Mouse (Mus musculus): Measurements from ENCODE around the gene Nxnl2. TPM values are rescaled to one million over a fixed set of nuclear protein-coding genes. Genes with fewer than 3 reads are reported as not detected.
"Not testable (repeated sequence)": the region's sequence is repeated elsewhere in the genome, so short reads cannot be mapped to it uniquely, and the experiment has no call there.

Gene Nxnl2
- polyA plus RNA-seq, 1 experiment from 2014 or later, result 0.77 TPM

DNA sequence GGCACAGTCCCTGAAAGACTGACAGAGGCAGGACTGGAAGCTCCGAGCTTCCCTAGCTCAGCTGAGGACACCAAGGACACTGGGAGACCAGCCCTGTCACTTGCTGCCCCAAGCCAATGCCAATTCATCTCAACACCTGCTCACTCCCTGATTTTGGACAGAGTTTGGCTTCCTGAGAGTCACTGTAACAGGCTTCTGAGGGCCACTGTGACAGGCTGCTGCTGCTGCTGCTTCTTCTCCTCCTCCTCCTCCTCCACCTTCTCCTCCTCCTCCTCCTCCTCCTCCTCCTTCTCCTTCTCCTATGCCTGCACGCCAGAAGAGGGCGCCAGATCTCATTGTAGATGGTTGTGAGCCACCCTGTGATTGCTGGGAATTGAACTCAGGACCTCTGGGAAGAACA lies 19.5 kb downstream of the Nxnl2 start:
- Histone ChIP-seq H3K9ac (replicated peaks) (no peak overlapping the region), H3K36me3 (no peaks in the 10 kb centered on the region), H3K9me3 (no peaks in the 10 kb centered on the region), H3K4me1 (no peaks in the 10 kb centered on the region), H3K4me2 (replicated peaks) (no peak overlapping the region), H3K4me3 (no peak overlapping the region), H3K27ac (replicated peaks) (no peak overlapping the region), H3K27me3 (0 out of 2 replicates have a peak, but pooled peaks cover 4% of the 10 kb centered on the region)
- WGBS, result 67% methylated on average over 3 of the region's 3 CpGs
- no peak for ATAC-seq (ENCODE audit: low FRiP score, low read depth)

DNA sequence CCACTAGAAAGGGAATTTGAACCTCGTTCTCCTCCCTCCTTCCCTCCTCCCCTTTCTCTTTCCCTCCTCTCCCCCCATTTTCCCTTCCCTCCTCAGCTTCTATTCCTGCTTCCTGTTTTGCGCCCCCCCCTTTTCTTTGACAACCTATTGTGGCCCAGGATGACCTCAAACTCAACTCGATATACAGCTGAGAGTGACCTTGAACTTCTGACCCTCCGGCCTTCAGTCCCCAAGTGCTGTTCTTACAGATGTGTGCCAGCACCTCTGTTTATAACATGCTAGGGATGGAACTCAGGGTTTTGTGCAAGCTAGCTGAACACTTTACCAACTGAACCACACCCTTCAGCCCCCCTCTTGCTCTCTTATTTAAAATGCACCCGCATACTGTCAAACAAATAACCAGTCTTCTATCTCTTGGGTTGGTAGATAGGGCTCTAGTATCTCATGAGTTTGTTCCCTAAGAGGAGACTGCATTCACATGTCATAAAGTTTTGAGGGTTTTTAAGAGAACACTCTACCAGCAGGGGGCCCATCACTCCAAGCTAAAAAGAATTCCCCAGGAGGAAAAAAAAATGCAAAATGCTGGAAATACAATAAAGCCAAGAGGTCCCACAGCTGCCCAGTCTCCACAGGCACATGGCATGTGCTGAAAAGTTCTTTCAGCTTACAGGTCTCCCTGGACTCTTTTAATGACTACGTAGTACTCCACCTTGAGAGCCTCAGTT lies 20.8 kb downstream of the Nxnl2 start:
- H3K9ac ChIP-seq (replicated peaks), result no peak overlapping the region
- no peak for ATAC-seq (ENCODE audit: low FRiP score, low read depth)
- H3K4me3 ChIP-seq, result no peak overlapping the region
- 0 out of 2 replicates have a peak, but pooled peaks cover 4% of the 10 kb centered on the region for H3K27me3 ChIP-seq
- no peak overlapping the region for H3K4me2 ChIP-seq (replicated peaks)
- H3K4me1 ChIP-seq, result no peaks in the 10 kb centered on the region
- 92% methylated on average over 6 of the region's 6 CpGs for WGBS
- no peaks in the 10 kb centered on the region for H3K36me3 ChIP-seq
- H3K27ac ChIP-seq (replicated peaks), result no peak overlapping the region
- H3K9me3 ChIP-seq, result no peaks in the 10 kb centered on the region

DNA sequence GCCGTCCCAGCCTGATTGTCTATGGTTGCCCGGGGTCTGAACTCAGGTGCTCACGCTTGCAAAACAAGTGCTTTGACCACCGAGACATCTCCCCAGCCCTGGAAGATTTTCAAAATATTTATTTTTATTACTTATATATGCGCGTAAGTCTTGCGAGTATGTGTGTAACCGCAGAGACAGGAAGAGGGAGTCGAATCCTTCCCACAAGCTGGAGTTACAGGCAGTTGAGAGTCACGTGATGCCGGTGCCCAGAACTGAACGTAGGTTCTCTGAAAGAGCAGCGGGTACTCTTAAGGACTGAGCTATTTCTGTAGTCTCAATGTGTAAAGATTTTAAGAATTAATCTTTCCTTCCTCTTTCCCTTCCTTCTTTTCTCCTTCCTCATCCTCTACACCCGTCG lies 23.1 kb downstream of the Nxnl2 start:
- no peak for ATAC-seq (ENCODE audit: low FRiP score, low read depth)
- Histone ChIP-seq H3K4me3 (no peak overlapping the region), H3K4me1 (no peaks in the 10 kb centered on the region), H3K9ac (replicated peaks) (no peak overlapping the region), H3K9me3 (no peaks in the 10 kb centered on the region), H3K27me3 (0 out of 2 replicates have a peak, but pooled peaks cover 4% of the 10 kb centered on the region), H3K4me2 (replicated peaks) (no peak overlapping the region), H3K27ac (replicated peaks) (no peak overlapping the region), H3K36me3 (no peaks in the 10 kb centered on the region)
- WGBS, result 92% methylated on average over 15 of the region's 15 CpGs

DNA sequence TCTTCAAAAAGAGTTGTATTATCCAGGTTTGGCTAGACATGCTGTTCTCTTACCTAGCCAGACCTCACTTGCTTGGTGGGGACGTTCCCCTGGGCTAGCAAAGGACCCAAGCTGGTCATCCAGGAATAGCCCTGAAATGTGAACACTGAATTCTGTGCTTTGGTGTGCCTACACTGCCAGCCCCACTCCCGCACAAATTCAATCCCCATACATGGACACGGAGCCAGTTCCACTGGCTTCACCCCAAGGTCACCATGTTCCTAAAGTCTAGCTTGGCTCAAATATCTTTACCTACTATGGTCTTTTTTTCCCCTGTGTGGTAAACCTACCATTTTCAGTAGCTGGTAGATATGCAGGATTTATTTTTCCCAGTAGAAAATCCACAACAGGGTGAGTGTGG lies 26.9 kb downstream of the Nxnl2 start:
- ATAC-seq (ENCODE audit: low FRiP score, low read depth), result no peak
- Histone ChIP-seq H3K4me2 (replicated peaks) (no peak overlapping the region), H3K27ac (replicated peaks) (no peak overlapping the region), H3K9me3 (no peaks in the 10 kb centered on the region), H3K9ac (replicated peaks) (no peak overlapping the region), H3K4me1 (no peaks in the 10 kb centered on the region), H3K36me3 (no peaks in the 10 kb centered on the region), H3K27me3 (peaks cover 5% of the 10 kb centered on the region; the same call in 1 of the 2 replicates), H3K4me3 (no peak overlapping the region)
- 95% methylated on average over 3 of the region's 3 CpGs for WGBS

DNA sequence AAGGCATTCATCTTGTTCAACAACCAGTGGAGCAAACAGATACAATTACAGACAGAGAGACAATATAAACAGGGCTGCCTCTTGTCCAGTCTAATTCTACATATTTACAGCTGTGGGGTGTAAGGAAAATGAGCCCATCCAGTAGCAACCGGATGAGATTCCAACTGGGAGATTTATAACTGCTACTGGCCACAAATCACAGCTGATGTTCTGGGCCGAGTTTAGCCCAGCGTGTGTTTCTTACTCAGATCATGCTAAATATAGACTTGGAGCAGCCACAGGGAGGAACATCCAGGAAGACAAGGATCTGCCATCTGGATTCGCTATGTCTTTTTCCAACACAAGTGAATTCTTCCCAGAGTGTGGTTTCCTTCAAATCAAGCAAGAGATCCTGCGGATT lies 27.4 kb downstream of the Nxnl2 start:
- no peaks in the 10 kb centered on the region for H3K4me1 ChIP-seq
- no peak overlapping the region for H3K4me2 ChIP-seq (replicated peaks)
- ATAC-seq (ENCODE audit: low FRiP score, low read depth), result no peak
- H3K4me3 ChIP-seq, result no peak overlapping the region
- H3K27ac ChIP-seq (replicated peaks), result no peak overlapping the region
- H3K36me3 ChIP-seq, result no peaks in the 10 kb centered on the region
- no peaks in the 10 kb centered on the region for H3K9me3 ChIP-seq
- WGBS, result 80% methylated on average over 5 of the region's 5 CpGs
- H3K27me3 ChIP-seq, result peaks cover 5% of the 10 kb centered on the region; the same call in 1 of the 2 replicates
- H3K9ac ChIP-seq (replicated peaks), result no peak overlapping the region

DNA sequence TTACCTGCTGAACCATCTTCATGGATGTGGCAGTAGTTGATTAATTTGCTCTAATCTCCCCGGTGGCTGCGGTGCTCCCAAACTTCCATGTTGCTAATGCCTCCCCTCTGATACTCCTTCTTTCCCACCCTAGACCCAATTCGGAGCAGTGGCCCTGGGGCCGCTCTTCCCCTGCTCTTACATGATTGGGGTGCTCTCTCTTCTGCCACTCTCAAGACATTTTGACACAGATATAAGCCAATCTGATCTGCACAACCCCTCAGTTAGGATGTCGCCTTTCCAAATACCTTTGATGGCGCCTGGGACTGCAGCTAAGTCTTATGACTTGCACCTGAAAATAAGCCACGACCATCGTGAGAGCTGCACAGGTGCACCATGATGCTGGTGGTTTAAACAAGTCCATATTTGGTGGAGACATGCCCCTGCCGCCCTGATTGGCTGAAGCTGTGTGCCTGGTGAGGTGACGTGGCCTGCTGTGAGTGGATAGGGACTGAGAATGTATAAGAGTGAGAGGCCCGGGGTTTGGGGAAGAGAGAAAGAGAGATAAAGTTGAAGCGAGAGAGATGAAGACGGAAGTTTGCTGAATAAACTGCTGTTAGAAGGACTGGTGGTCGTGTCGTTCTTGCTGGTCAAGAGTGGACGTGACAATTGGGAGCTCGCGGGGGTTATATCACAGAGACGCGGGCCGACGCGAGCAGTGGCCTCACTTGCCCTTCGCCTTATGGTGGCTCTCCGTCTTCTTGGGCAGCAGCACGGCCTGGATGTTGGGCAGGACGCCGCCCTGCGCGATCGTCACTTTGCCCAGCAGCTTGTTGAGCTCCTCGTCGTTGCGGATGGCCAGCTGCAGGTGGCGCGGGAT lies 31.4 kb downstream of the Nxnl2 start:
- H3K9me3 ChIP-seq; H3K27me3 ChIP-seq; H3K27ac ChIP-seq (replicated peaks); H3K4me1 ChIP-seq; H3K36me3 ChIP-seq: not testable (repeated sequence)
- ATAC-seq (ENCODE audit: low FRiP score, low read depth), result peak; percentile 66
- Histone ChIP-seq H3K4me2 (replicated peaks) (peak overlapping the region; percentile 51), H3K9ac (replicated peaks) (0 out of 2 replicates have a peak overlapping the region, but pooled peaks have one; percentile 24), H3K4me3 (peak overlapping the region; percentile 28)
- WGBS, result 46% methylated on average over 31 of the region's 36 CpGs

DNA sequence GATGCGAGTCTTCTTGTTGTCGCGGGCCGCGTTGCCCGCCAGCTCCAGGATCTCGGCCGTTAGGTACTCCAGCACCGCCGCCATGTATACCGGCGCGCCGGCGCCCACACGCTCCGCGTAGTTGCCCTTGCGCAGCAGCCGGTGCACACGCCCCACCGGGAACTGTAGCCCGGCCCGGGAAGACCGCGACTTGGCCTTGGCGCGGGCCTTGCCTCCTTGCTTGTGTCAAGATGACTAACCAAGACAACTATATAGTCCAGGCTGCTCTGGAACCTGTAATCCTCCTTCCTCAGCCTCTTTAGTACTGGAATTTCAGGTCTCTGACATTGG lies 32.0 kb downstream of the Nxnl2 start:
- not testable (repeated sequence) for H3K4me1 ChIP-seq; H3K27ac ChIP-seq (replicated peaks); H3K27me3 ChIP-seq; H3K36me3 ChIP-seq; H3K9me3 ChIP-seq
- 20% methylated on average over 20 of the region's 28 CpGs for WGBS
- H3K9ac ChIP-seq (replicated peaks), result 0 out of 2 replicates have a peak overlapping the region, but pooled peaks have one; percentile 24
- H3K4me2 ChIP-seq (replicated peaks), result peak overlapping the region; percentile 51
- peak overlapping the region; percentile 28 for H3K4me3 ChIP-seq
- ATAC-seq (ENCODE audit: low FRiP score, low read depth), result peak; percentile 60

DNA sequence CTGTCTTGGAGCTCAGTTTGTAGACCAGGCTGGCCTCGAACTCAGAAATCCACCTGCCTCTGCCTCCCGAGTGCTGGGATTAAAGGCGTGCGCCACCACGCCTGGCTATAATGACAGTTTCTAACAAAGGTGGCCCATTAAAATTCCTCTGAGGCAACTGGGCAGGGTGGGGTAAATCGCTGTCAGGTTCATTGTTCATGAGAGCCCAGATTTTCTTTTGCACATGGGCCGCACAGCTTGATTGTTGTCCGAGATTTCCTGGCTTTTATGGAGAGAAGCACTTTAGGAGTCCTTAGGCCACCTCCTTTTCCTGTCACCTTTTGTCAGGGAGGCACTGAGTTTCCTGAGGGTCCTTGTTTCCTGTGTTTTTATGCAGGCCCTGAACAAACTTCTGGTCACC lies 32.6 kb downstream of the Nxnl2 start:
- H3K9ac ChIP-seq (replicated peaks), result no peak overlapping the region
- no peak for ATAC-seq (ENCODE audit: low FRiP score, low read depth)
- H3K4me1 ChIP-seq, result peaks cover 2% of the 10 kb centered on the region; the same call in 1 of the 2 replicates
- H3K27me3 ChIP-seq, result peaks cover 5% of the 10 kb centered on the region
- H3K4me2 ChIP-seq (replicated peaks), result no peak overlapping the region
- H3K4me3 ChIP-seq, result no peak overlapping the region
- WGBS, result 83% methylated on average over 8 of the region's 8 CpGs
- no peaks in the 10 kb centered on the region for H3K36me3 ChIP-seq
- no peak overlapping the region for H3K27ac ChIP-seq (replicated peaks)
- H3K9me3 ChIP-seq, result no peaks in the 10 kb centered on the region

DNA sequence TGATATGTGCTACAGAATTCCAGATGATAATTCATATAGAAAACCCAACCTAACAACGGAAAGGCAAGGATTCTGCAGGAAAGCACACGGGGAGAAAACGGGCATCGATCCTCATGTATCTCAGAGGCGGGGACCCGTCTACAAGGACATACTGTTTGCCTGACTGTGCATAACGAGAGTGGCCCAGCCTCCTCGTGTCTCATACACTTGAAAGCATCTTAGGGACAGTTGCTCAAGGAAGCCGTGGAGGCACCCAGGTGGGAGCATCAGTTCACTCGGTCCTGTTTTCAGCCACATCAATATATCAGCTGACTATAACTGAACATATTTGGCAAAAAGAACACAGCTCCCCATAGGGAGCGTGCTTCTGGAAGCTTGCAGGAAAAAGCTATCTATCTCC lies 33.3 kb downstream of the Nxnl2 start:
- WGBS, result 94% methylated on average over 11 of the region's 11 CpGs
- not testable (repeated sequence) for H3K36me3 ChIP-seq; H3K27me3 ChIP-seq; H3K9ac ChIP-seq (replicated peaks); H3K4me3 ChIP-seq; H3K4me2 ChIP-seq (replicated peaks); ATAC-seq (ENCODE audit: low FRiP score, low read depth); H3K4me1 ChIP-seq; H3K9me3 ChIP-seq; H3K27ac ChIP-seq (replicated peaks)

DNA sequence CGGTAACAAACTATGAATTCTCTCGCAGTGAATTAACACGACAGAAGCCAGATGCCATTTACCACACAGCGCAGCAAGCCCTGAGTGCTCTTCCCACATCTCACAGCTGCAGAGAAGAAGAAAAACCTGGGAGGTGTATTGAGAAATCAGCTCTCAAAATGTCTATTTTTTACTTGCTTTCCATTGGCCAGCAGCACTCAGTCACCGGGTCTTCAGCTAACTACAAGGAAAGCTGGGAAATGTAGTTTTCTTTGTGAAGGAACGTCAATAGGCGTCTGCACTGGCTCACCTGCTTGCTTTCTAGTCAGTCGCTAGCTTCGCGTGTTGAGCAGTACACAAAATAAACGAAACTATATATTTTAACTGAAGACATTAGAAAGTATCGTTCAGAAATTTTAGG lies 37.1 kb downstream of the Nxnl2 start:
- H3K27ac ChIP-seq (replicated peaks), result no peak overlapping the region
- H3K27me3 ChIP-seq, result no peaks in the 10 kb centered on the region; the same call in none of the 2 replicates
- no peaks in the 10 kb centered on the region for H3K36me3 ChIP-seq
- ATAC-seq (ENCODE audit: low FRiP score, low read depth), result 0 out of 2 replicates have a peak, but pooled peaks have one; percentile 69
- no peak overlapping the region for H3K4me2 ChIP-seq (replicated peaks)
- no peak overlapping the region for H3K4me3 ChIP-seq
- no peak overlapping the region for H3K9ac ChIP-seq (replicated peaks)
- peaks cover 6% of the 10 kb centered on the region; the same call in 1 of the 2 replicates for H3K4me1 ChIP-seq
- H3K9me3 ChIP-seq, result no peaks in the 10 kb centered on the region
- 77% methylated on average over 12 of the region's 12 CpGs for WGBS

DNA sequence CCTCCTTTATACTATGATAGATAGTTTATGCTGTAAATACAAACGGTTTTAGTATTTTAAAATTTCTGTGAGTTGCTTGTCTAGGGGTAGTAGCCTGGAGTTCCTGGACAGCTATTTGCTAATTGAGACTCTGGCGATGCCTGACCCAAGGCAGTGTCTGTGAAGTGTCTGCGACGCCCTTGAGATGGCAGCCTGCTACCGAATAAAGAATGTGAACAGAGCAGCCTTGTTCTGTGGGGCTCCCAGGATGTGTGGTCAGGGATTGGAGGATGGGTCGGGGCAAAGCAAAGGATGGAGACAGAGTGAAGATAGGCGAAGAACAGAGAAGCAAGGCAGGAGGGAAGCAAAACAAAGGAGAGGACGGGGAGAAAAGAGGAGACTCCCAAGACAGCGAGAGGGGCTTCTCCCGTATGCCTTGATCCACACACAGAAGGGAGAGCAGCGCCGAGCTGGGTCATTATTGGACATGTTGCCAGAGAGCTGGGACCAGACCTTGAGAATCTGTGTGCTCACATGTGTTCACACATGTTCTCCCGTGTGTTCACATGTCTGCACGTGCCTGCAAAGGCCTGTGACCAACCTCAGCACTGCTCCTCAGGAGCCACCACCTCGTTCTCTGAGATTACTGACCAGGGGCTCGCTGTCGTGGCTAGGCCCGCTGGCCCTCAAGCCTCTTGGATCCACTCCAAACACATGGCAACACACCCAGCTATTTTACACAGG lies 37.7 kb downstream of the Nxnl2 start:
- Histone ChIP-seq H3K27ac (replicated peaks) (no peak overlapping the region), H3K9ac (replicated peaks) (no peak overlapping the region), H3K4me2 (replicated peaks) (no peak overlapping the region), H3K4me3 (no peak overlapping the region), H3K27me3 (no peaks in the 10 kb centered on the region; the same call in 1 of the 2 replicates), H3K4me1 (peaks cover 6% of the 10 kb centered on the region; the same call in 1 of the 2 replicates), H3K9me3 (no peaks in the 10 kb centered on the region), H3K36me3 (no peaks in the 10 kb centered on the region)
- WGBS, result 63% methylated on average over 18 of the region's 18 CpGs
- ATAC-seq (ENCODE audit: low FRiP score, low read depth), result peak; percentile 85

DNA sequence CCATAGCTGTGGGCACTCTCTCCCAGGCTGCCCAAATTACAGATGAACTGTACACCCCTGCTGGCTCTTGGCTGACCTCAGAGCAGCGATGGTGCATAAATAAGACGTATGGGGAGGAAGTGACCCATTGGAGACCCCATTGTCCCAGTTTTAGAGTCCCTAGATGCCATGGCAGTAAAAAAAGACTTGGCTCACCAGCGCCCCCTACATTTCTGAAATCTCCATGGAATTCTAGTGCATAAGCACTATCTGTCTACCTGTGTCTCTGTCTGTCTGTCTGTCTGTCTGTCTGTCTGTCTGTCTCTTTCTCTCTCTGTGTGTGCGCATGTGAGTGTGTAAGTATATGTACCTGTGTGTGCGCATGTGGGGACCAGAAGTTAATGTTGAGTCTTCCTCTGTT lies 39.8 kb downstream of the Nxnl2 start:
- Histone ChIP-seq H3K9me3 (no peaks in the 10 kb centered on the region), H3K4me2 (replicated peaks) (no peak overlapping the region), H3K4me1 (peaks cover 6% of the 10 kb centered on the region; the same call in 1 of the 2 replicates), H3K27ac (replicated peaks) (no peak overlapping the region), H3K36me3 (no peaks in the 10 kb centered on the region), H3K9ac (replicated peaks) (no peak overlapping the region), H3K27me3 (no peaks in the 10 kb centered on the region), H3K4me3 (no peak overlapping the region)
- no peak for ATAC-seq (ENCODE audit: low FRiP score, low read depth)
- WGBS, result 73% methylated on average over 5 of the region's 5 CpGs
